Mouse (Mus musculus) c-Kit-positive CD71-positive TER-119-positive erythroid progenitor cells, embryonic 14.5 days (primary cell): ENCODE results near the gene Olfr518.

ENCODE experiments used
- DNase-seq: peaks from one replicate; pipeline ENCODE4 v3.0.0-alpha.2; 2013; ENCODE audit warnings: low spot score

Gene Olfr518

DNA sequence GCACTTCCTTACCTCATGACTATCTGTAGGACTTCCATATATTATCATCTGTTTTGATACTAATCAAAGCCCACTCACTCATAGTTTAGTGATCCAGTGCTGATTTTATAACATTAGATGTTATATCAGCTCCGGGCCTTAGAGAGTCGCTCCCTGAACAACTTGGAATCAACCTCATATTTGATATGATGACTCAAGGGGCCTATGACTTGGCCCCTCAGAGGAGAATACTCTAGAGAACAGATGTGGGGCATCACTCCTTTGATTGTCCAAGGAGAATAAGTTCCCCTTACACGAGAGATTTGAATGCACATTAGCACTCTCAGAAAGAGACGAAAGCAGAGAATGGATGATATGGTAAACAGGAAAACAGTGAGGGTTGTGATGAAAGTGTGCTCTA is at the start of gene Olfr518:
TSS of gene Olfr518 (minus strand) at position 101 of the 400 bp plus-strand sequence.
- DNase-seq, result no peak

DNA sequence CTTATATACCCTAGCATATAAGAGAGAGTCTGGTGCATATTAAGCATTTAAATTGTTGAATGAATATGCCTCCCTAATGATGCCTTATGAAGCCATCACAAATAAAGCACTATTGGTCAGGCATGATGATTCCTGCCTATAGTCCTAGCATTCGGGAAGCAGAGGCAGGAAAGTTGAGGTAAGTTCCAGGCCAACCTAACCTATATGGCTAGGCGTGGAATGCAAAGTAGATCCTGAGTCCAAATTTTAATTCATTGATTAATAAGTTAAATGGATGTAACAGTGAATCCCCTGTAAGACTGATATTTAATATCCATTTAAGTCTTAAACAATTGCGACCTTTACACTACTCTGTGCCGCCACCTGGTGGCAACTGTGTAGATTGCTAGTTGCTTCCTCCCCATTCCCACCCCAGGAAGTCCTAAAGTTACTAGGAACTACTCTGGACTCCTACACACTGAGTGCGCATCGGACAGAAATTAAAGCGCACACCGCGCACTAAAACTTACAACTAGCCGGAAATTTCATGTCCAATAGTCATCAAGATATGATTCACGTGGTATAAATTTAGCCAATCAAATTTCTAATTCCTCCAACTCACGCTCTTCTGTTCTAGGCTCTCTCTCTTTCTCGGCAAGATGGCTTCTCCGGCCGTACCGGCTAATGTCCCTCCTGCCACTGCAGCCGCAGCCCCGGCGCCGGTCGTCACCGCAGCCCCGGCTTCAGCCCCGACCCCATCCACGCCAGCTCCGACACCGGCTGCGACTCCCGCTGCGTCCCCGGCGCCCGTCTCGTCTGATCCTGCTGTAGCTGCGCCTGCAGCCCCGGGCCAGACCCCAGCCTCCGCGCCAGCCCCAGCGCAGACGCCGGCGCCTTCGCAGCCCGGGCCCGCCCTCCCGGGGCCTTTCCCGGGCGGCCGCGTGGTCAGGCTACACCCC is 49.3 kb upstream of the Olfr518 start, which contains the start of gene Eif3f:
TSS of gene Eif3f (plus strand) at position 624 of the 938 bp plus-strand sequence.
- peak; percentile 98 for DNase-seq

DNA sequence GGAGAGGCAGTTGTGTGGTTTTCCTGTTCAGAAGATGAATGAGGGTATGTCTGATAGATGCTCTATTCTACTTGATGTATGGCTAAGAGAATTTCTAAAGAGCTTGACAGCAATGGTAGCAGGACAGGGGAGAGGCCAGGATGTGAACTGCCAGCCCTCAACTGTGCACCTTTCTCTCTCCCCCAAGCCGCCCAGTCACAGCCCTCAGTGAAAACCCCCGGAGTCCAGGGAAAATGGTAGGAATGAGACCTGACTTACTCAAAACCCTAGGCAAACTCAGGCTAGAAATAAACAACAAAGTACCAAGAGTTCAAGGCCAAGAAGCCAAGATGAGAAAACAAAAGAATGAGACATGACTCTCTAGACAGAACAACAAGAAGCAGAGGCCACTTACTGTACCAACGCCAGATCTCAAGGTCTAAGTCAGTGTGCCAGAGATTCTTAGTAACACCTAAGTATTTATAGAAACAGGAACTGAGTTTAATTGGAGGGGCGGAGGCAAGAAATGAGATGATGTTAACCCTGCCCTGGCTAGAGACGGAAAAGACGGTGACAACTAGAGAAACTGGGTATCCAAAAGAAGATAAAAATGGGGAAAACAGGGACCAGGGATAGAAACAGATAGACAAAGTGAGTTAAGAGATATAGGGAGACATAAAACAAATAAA is 45.1 kb upstream of the Olfr518 start, which contains the start of gene Nlrp10:
TSS of gene Nlrp10 (minus strand) at position 453 of the 668 bp plus-strand sequence.
- DNase-seq, result no peak

DNA sequence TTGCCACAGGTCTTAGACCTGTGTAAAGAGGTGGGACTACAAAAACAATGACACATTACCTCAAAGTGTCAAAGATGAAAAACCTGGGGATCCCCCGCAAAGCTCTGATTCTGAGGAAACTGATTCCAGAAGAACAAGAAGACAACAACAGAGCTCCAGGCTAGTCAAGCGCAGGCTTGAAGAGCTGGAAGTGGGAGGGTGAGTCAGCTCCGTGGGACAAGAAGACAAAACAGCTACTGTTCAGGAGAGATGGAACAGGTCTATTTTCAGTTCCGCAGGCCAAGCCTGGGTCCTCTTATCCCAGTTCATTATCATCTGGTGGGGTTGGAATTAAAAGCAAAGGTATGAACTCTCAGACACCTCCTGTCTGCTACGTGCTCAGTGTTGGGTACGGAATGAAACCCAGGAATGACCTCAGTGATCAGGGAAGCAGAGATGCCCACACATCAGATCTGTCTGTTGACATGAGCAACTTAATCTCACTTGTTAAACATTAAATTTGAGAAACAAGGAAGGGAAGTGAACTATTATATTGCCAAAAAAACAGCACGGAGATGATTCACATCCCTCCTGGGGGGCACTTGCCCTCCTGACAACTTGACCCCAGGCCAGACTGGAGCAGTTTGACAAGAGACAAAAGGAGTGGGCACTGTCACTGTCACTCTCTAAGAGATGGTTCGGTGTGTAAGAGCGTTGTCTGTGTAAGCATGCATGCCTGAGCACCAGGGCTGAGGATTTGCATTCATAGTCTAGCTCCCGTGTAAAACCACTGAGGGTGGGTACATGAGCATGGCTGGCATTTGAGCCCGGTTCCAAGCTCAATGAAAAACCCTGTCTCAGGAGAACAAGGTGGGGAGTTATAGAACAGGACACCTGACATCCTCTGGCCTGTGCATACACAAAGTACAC is 43.7 kb upstream of the Olfr518 start:
- no peak for DNase-seq

DNA sequence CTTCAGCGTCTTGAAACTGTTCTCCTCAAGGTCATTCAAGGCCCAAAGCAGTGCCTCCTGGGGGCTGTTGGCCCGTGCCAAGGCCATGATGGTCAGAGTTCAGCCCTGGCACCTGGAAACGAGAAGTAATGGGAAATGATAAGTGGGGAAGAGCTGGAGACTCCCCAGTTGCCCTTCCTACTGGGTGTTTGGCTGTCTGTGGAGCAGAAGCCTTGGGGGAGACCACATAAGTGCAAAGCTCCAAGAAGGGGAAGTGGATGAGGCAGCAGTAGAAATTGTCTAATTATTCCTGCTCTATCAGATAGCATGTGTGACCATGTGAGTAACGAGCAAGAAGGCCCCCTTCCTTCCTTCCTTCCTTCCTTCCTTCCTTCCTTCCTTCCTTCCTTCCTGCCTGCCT is 42.2 kb upstream of the Olfr518 start:
- DNase-seq, result no peak

DNA sequence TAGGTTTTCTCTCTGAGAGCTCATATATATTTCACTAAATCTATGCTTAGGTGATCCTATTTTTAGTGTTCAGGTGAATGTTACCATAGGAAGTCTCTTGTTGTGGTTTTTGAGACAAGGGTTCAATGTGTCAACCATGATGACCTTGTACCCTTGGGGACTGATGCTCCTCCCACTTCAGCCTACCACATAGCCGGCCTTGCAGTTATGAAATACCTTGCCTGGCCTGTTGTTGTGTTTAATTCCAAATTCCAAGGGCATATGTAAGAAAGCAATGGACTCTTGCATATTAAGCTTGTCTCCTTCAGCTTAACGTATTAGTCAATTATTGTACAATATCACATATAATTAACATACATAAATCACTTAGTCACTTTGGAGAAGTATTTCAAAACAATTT is 19.2 kb upstream of the Olfr518 start:
- DNase-seq, result no peak

DNA sequence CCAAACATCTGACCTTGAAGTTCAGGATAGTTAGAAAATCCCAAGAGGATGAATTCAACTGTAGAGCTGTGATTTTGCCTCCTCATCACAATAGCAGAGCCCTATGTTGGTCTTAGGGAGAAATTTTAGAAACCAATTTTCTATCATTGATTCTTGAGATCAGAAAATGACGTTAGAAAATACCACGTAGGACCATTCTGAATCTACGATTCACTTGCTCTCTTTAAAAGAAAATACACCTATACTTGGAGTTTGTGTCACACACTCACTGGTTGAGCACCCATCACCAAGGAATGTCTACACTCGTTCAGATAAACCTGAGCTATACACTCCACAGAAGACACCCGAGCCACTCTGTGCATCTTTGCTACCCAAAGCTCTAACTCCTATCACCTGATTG is 9.5 kb upstream of the Olfr518 start, which contains the start of gene Olfr519:
TSS of gene Olfr519 (minus strand) at position 101 of the 400 bp plus-strand sequence.
- no peak for DNase-seq

DNA sequence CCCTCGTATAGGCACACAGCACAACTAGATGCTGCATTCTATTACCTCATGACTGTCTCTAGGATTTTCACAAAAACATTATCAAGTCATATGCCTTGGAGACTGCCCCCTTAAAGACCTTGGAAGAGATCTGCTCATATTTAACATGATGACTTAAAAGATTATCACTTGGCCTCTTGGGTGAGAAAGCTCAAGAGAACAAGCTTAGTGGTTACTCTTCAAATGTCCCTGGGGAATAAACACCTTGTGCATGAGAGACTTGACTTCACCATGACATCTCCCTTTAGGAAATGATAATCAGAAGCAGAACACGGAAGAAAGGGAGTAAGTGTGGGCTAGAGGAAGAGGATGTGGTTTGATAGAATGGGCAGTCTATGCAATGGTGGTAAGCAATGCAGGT is 12.5 kb downstream of the Olfr518 start, which contains the start of gene Olfr517:
TSS of gene Olfr517 (minus strand) at position 101 of the 400 bp plus-strand sequence.
- no peak for DNase-seq

DNA sequence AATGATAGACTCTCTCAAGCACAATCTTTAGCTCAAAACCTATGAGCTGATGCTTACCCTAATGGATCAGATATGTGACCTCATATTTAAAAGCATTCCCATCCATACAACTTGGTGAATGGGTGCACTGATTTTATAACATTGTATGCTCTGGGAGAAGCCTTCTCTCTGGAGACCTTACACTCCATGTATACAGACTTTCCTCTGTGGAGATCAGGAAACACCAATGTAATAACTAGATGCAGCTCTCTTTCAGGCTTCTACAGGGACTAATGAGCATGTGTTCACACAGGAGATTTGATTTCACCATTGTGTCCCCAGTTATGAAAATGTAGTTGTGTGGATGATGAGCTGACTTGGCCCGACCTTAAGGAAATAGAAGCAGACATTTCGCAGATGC is 34.4 kb downstream of the Olfr518 start, which contains the start of gene Olfr516:
TSS of gene Olfr516 (minus strand) at position 101 of the 400 bp plus-strand sequence.
- no peak for DNase-seq
